Mouse (Mus musculus): ENCODE measurements at regions not wholly inside any gene's neighbourhood (a gene's known extent, or its start where the extent isn't known, plus 50 kb on each side); places are given as distances from the start of the nearest gene placed in this dataset.
A peak's percentile ranks its signal among the peaks of the same experiment; 100 is the strongest.

DNA sequence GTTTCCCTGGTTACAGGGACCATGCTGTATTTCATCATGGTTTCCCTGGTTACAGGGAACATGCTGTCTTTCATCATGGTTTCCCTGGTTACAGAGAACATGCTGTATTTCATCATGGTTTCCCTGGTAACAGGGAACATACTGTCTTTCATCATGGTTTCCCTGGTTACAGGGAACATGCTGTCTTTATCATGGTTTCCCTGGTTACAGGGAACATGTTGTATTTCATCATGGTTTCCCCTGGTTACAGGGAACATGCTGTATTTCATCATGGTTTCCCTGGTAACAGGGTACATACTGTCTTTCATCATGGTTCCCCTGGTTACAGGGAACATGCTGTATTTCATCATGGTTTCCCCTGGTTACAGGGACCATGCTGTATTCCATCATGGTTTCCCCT is 1579.5 kb downstream of the 4930444P10Rik start:
- ATAC-seq (ENCODE audit: low read depth), result no peak
- Histone ChIP-seq H3K9me3 (ENCODE audit: control insufficient read depth, low read length) (no peaks in the 10 kb centered on the region), H3K9ac (replicated peaks; ENCODE audit: low read depth, low read length) (no peak overlapping the region)

DNA sequence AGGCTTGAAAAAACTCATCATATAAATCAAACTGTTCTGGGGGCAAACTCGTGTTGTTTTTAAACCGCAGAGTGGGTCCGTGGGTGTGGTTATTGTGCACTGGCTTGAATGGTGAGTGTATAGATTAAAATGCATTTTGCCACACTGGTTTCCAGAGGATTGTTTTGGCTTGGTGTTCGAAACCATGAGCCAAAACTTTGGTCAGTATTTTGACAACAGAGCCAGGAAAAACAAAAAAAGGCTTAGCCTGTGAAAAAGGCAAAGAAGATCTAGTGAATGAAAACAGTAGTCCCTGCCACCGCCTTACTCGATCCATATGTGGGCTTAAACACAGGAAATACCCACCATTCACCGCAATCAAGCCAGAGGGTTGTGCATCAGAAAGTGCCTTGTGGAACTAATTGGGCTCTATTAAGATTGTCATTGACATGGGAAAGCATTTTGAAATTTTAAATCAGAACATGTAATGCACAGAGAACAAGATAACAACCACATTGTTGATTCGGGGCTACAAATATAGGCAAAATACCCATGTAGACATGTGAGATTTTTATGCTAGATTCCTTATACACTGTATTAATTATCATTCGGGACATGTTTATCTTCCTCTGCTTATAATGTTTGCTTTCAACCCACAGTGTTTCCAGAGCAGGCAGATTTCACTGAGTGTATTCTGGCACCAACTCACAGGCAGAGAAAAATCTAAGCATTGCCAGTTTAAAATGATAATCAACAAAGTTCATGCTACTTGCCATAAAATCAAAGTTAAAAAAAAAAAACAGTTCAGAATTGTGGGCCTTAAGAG is 1580.4 kb downstream of the 4930444P10Rik start:
- no peak overlapping the region for H3K4me2 ChIP-seq (ENCODE audit: low read depth, low read length)
- no peak overlapping the region for H3K4me3 ChIP-seq (ENCODE audit: low read depth, low read length)
- H3K27ac ChIP-seq (ENCODE audit: low read depth, low read length), result no peak overlapping the region
- H3K4me1 ChIP-seq (ENCODE audit: control insufficient read depth, insufficient read depth, low read length), result no peaks in the 10 kb centered on the region
- peaks cover 14% of the 10 kb centered on the region for H3K27me3 ChIP-seq (ENCODE audit: control insufficient read depth, insufficient read depth, low read length)
- no peaks in the 10 kb centered on the region for H3K9me3 ChIP-seq (ENCODE audit: control insufficient read depth, low read length)
- ATAC-seq (ENCODE audit: low read depth), result no peak
- 68% methylated on average over 9 of the region's 9 CpGs for WGBS
- no peak overlapping the region for H3K9ac ChIP-seq (replicated peaks; ENCODE audit: low read depth, low read length)
- H3K36me3 ChIP-seq (ENCODE audit: control insufficient read depth, insufficient read depth, low read length), result no peaks in the 10 kb centered on the region

More for the DNA sequence above, 1579.5 kb downstream of the 4930444P10Rik start:
- H3K4me2 ChIP-seq (ENCODE audit: low read depth, low read length), result no peak overlapping the region
- H3K27ac ChIP-seq (ENCODE audit: low read depth, low read length), result no peak overlapping the region
- H3K27me3 ChIP-seq (ENCODE audit: control insufficient read depth, insufficient read depth, low read length), result peaks cover 6% of the 10 kb centered on the region
- H3K36me3 ChIP-seq (ENCODE audit: control insufficient read depth, insufficient read depth, low read length), result no peaks in the 10 kb centered on the region
- no peaks in the 10 kb centered on the region for H3K4me1 ChIP-seq (ENCODE audit: control insufficient read depth, insufficient read depth, low read length)
- H3K4me3 ChIP-seq (ENCODE audit: low read depth, low read length), result no peak overlapping the region

DNA sequence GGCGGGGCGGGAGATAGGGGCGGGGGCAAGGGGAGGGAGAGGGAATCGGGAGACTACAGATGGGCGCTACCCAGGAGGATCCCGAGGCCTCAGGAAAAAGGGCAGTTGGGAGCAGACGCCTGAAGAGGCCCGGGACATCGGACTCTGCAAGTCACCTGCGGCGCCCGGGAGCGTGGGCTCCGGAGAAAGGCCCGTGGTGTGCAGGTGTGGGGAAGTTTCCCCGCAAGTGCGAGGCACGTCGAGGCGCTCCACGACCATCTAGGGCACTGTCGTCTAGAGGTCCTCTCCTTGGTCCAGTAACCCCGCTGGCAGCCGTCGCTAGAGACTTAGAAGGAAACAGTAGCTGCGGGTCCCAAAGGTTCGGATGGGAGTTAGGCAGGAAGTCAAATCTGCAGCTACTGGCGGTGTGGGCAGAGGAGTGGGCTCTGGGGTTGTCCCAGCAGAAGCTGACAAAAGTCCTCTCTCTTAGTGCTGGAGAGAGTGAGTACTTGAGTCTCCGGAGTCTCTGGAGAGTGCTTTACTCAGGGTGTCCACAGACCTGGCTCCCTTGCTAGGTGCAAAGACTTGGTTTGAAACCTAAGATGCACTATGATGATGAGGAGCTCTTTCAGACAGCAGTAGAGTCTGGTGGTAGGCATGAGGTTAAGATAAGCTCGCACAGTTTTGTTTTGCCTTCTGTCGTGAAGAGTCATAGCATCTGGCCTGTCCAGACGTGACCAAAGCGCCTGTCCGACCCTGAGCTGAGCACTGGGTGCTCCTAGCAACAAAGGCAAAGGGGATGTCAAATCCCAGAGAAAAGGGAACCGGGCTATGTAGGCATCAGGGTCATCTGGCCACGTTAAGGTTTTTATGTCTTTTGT is 1586.1 kb downstream of the 4930444P10Rik start:
- Histone ChIP-seq H3K9me3 (ENCODE audit: control insufficient read depth, low read length) (no peaks in the 10 kb centered on the region), H3K36me3 (ENCODE audit: control insufficient read depth, insufficient read depth, low read length) (no peaks in the 10 kb centered on the region), H3K9ac (replicated peaks; ENCODE audit: low read depth, low read length) (peak overlapping the region; percentile 32; the same call in 1 of the 2 replicates), H3K4me3 (ENCODE audit: low read depth, low read length) (peak overlapping the region; percentile 30), H3K27ac (ENCODE audit: low read depth, low read length) (no peak overlapping the region), H3K4me2 (ENCODE audit: low read depth, low read length) (peak overlapping the region; percentile 44), H3K4me1 (ENCODE audit: control insufficient read depth, insufficient read depth, low read length) (peaks cover 7% of the 10 kb centered on the region; the same call in 1 of the 2 replicates), H3K27me3 (ENCODE audit: control insufficient read depth, insufficient read depth, low read length) (peaks cover 34% of the 10 kb centered on the region)
- peak; percentile 36; the same call in 1 of the 2 replicates for ATAC-seq (ENCODE audit: low read depth)
- 3% methylated on average over 34 of the region's 36 CpGs for WGBS

DNA sequence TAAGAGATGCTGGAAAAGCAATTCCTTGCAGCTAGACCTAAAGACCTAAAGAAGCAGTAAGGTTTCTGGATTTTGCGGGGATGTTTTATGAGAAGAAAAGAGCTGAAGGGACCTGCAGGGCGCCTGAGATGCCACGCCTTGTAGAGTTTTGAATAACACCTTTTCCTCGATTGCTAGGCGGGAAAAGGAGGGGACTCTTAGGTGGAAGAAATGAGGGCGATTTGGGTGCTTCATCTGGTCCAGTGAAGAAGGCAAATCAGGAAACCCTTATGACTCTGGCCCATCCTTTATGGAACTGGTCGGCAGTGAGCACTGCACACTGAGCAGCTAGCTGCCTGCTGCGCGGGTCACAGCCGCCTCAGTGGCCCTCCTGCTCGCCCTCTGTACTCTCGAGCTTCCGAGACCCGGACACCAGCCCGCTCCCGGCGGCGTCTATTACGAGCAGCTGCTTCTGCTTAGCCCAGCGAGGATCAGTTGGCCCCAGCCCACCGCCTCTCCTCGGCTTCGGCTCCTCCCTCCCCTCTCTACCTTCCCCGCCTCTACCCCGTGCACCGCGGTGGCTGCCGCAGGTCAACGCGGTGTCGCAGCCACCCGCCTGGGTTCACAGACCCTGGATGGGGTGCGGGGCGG is 1586.8 kb downstream of the 4930444P10Rik start:
- H3K27me3 ChIP-seq (ENCODE audit: control insufficient read depth, insufficient read depth, low read length), result peaks cover 34% of the 10 kb centered on the region
- no peaks in the 10 kb centered on the region for H3K36me3 ChIP-seq (ENCODE audit: control insufficient read depth, insufficient read depth, low read length)
- peak overlapping the region; percentile 30 for H3K4me3 ChIP-seq (ENCODE audit: low read depth, low read length)
- no peaks in the 10 kb centered on the region for H3K9me3 ChIP-seq (ENCODE audit: control insufficient read depth, low read length)
- H3K9ac ChIP-seq (replicated peaks; ENCODE audit: low read depth, low read length), result peak overlapping the region; percentile 32; the same call in 1 of the 2 replicates
- peak overlapping the region; percentile 44 for H3K4me2 ChIP-seq (ENCODE audit: low read depth, low read length)
- peak; percentile 93 for ATAC-seq (ENCODE audit: low read depth)
- peaks cover 7% of the 10 kb centered on the region; the same call in 1 of the 2 replicates for H3K4me1 ChIP-seq (ENCODE audit: control insufficient read depth, insufficient read depth, low read length)
- H3K27ac ChIP-seq (ENCODE audit: low read depth, low read length), result no peak overlapping the region
- WGBS, result under 1% methylated on average over 32 of the region's 34 CpGs

DNA sequence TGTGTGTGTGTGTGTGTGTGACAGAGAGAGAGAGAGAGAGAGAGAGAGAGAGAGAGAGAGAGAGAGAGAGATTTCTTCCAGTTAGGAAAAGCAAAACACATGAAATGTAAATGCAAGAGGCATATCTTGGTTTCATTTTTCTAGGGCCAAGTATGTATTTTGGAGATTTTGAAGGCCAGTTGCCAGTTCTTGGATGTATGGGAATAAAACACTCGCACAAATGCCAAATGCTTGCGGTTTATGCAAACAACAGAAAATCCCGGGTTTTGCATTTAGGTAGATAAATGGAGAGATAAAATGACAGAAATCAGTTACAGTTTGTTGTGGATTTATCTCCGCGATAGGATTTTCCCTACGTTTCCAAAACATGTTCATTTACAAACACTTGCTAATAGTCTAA is 1587.4 kb downstream of the 4930444P10Rik start:
- ATAC-seq (ENCODE audit: low read depth), result no peak
- Histone ChIP-seq H3K9me3 (ENCODE audit: control insufficient read depth, low read length) (no peaks in the 10 kb centered on the region), H3K4me1 (ENCODE audit: control insufficient read depth, insufficient read depth, low read length) (peaks cover 7% of the 10 kb centered on the region; the same call in 1 of the 2 replicates), H3K27me3 (ENCODE audit: control insufficient read depth, insufficient read depth, low read length) (peaks cover 34% of the 10 kb centered on the region), H3K27ac (ENCODE audit: low read depth, low read length) (no peak overlapping the region), H3K4me3 (ENCODE audit: low read depth, low read length) (no peak overlapping the region), H3K4me2 (ENCODE audit: low read depth, low read length) (no peak overlapping the region), H3K36me3 (ENCODE audit: control insufficient read depth, insufficient read depth, low read length) (no peaks in the 10 kb centered on the region), H3K9ac (replicated peaks; ENCODE audit: low read depth, low read length) (no peak overlapping the region)
- WGBS, result 6% methylated on average over 6 of the region's 6 CpGs

DNA sequence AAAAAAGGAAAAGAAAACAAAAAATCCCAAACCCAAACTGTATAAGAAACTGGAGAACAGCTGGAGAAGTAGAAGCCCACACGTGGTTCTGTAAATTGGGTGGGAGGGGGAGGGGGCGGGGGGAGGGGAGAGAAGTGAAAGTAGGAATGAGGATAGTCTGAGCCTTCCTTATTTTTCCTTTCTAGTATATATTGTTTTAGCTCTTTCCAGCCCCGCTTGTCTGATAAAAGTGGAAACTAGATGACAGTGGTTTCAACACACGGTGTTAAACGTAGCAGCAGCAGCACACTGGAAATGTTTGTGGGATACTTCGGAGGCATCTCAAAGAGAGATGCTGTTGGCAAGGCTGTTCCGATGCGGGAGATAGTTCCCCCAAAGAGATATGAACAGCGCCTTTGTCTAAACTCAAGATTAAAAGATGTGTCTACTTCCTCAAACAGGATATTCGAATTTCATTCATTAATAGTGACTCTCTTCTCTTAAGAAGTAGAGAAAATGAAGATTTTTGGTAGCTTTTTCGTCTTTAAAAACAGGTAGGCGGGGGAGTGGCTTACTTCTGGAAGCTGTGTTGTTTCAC is 1588.3 kb downstream of the 4930444P10Rik start:
- 3% methylated on average over 12 of the region's 12 CpGs for WGBS
- ATAC-seq (ENCODE audit: low read depth), result no peak
- H3K9ac ChIP-seq (replicated peaks; ENCODE audit: low read depth, low read length), result no peak overlapping the region
- peaks cover 7% of the 10 kb centered on the region; the same call in 1 of the 2 replicates for H3K4me1 ChIP-seq (ENCODE audit: control insufficient read depth, insufficient read depth, low read length)
- H3K9me3 ChIP-seq (ENCODE audit: control insufficient read depth, low read length), result no peaks in the 10 kb centered on the region
- H3K4me3 ChIP-seq (ENCODE audit: low read depth, low read length), result no peak overlapping the region
- H3K4me2 ChIP-seq (ENCODE audit: low read depth, low read length), result no peak overlapping the region
- no peak overlapping the region for H3K27ac ChIP-seq (ENCODE audit: low read depth, low read length)
- H3K36me3 ChIP-seq (ENCODE audit: control insufficient read depth, insufficient read depth, low read length), result no peaks in the 10 kb centered on the region
- H3K27me3 ChIP-seq (ENCODE audit: control insufficient read depth, insufficient read depth, low read length), result peaks cover 34% of the 10 kb centered on the region

DNA sequence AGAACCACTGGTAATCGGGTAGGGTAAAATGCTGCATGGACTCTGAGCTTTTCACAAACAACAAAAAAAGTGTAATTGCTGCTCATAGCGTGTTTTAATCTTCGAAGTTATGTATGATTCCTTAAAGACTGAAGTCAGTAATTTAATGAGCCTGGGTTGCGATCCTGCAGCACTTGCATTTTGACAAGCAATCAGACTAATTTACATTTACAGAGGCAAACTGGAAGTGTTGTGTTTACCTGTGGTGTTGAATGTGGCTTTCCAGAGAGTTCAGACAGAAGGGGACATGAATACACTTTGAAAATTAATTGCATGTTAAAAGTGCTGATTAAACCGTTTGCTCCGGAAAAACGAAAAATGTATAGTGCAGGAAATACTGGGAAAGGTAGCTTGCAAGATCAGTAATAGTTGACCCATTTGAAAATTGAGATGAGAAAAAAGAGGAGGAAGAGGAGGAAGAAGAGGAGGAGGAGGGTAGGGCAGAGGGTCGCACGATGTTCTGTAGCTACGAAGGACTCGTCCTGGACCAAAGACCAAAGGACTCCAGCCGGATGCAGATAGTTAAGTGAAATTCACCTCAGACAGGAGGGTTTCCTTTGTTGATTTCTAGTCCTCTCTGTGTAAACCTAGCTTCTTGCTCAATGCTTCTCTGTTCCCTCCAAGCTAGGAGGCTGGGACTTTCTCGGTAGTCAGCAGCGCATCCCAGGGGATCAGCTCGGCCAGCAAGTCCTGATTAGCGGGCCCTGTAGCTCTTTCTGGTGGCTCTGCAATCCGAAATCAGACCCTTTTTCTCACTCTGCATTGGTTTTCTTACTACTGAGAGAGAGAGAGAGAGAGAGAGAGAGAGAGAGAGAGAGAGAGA is 1589.0 kb downstream of the 4930444P10Rik start:
- Histone ChIP-seq H3K9me3 (ENCODE audit: control insufficient read depth, low read length) (no peaks in the 10 kb centered on the region), H3K27me3 (ENCODE audit: control insufficient read depth, insufficient read depth, low read length) (peaks cover 32% of the 10 kb centered on the region), H3K36me3 (ENCODE audit: control insufficient read depth, insufficient read depth, low read length) (no peaks in the 10 kb centered on the region), H3K4me3 (ENCODE audit: low read depth, low read length) (no peak overlapping the region), H3K27ac (ENCODE audit: low read depth, low read length) (no peak overlapping the region), H3K9ac (replicated peaks; ENCODE audit: low read depth, low read length) (no peak overlapping the region), H3K4me1 (ENCODE audit: control insufficient read depth, insufficient read depth, low read length) (peaks cover 7% of the 10 kb centered on the region; the same call in 1 of the 2 replicates), H3K4me2 (ENCODE audit: low read depth, low read length) (no peak overlapping the region)
- WGBS, result 5% methylated on average over 17 of the region's 17 CpGs
- ATAC-seq (ENCODE audit: low read depth), result no peak

DNA sequence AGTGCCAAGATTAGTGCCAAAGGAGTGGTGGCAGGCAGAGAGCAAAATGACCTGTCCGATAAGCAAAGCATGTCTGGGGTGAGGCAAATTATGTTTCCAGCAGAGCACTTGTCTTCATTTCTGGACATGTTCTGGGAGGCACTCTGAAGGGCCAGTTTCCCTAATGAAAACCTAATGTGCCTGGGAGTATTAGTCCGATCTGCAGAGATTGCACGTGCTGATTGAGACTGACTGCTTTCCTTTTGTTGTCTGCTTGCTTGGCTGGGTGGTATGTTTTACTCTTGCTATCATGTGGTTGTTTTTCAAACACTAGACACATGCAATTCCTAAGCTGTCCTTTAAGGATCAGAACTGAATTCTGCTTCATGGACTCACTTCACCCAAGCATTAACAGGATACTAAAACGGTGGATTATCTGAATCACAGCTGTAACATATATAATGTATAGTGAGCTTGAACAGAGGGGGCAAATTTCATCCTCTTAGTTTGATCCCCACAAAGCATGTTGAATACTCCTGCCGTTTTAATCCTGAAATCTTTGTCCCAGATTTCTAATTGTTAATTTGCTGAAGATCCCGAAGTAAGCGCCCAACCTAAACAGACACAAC is 1589.8 kb downstream of the 4930444P10Rik start:
- H3K4me3 ChIP-seq (ENCODE audit: low read depth, low read length), result no peak overlapping the region
- no peak overlapping the region for H3K9ac ChIP-seq (replicated peaks; ENCODE audit: low read depth, low read length)
- peaks cover 25% of the 10 kb centered on the region for H3K27me3 ChIP-seq (ENCODE audit: control insufficient read depth, insufficient read depth, low read length)
- H3K27ac ChIP-seq (ENCODE audit: low read depth, low read length), result no peak overlapping the region
- no peak overlapping the region for H3K4me2 ChIP-seq (ENCODE audit: low read depth, low read length)
- no peaks in the 10 kb centered on the region for H3K9me3 ChIP-seq (ENCODE audit: control insufficient read depth, low read length)
- H3K36me3 ChIP-seq (ENCODE audit: control insufficient read depth, insufficient read depth, low read length), result no peaks in the 10 kb centered on the region
- 27% methylated on average over 7 of the region's 7 CpGs for WGBS
- peaks cover 7% of the 10 kb centered on the region; the same call in 1 of the 2 replicates for H3K4me1 ChIP-seq (ENCODE audit: control insufficient read depth, insufficient read depth, low read length)
- no peak for ATAC-seq (ENCODE audit: low read depth)

Data from neural tube, embryonic 14.5 days (tissue).